Mouse (Mus musculus): ENCODE data around the gene Gm20696.

DNA sequence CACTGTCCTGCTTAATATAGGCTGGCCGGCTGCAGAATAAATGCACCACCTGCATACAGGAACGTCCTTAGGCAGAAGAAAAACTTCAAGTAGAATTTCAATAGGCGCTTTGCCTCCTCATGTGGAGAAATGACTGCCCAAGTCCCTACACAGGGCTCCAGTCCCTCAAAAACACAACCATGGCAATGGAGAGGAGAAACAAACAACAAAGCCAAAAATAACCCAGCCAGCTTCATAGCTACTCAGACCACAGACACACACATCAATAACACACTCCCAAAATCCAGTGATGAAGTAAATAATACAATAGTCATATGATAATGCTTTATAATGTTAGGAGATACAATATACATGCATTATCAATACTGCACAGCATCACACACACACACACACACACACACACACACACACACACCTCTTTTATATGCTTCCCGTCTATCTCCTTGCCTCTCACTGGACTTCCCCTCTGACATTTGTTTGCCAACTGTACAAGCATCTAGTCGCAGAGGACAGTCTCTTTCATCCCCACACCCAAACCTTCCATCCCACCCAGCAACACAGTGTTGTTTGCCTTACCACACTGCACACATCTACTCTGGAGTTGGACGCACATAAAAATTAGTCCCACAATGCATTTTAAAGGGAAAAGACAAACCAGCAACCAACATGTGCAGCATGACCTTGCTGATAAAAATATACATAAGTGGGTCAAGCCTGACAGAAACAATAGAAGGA, 306.7 kb downstream of the Gm20696 start:
- TF ChIP-seq POLR2A (IDR thresholded peaks at IDR 0.05; ENCODE audit: borderline replicate concordance, low read depth, low read length), result no peak
- TF ChIP-seq CTCF (IDR thresholded peaks at IDR 0.05; ENCODE audit: low read depth, low read length), result no peak

Data from bone marrow macrophage, adult 2 months (primary cell).